Mouse (Mus musculus): ENCODE measurements around the gene Agpat4.

Gene Agpat4

GRCm38 (mm10) chr17:12123168-12123567 is 4.7 kb downstream of the Agpat4 start:
- DNase-seq, result no peak

- DNase-seq, result no peak
These were observed 8.6 kb downstream of the Agpat4 start for GRCm38 (mm10) chr17:12127056-12127455.

GRCm38 (mm10) chr17:12128976-12129375 is 10.5 kb downstream of the Agpat4 start:
- DNase-seq, result no peak

GRCm38 (mm10) chr17:12131171-12131570 is 12.7 kb downstream of the Agpat4 start:
- DNase-seq, result no peak

GRCm38 (mm10) chr17:12131581-12131980 is 13.1 kb downstream of the Agpat4 start:
- no peak for DNase-seq

GRCm38 (mm10) chr17:12132904-12133303 is 14.4 kb downstream of the Agpat4 start:
- no peak for DNase-seq

- DNase-seq, result no peak
These were observed 15.5 kb downstream of the Agpat4 start for GRCm38 (mm10) chr17:12133985-12134384.

- DNase-seq, result no peak
These were observed 16.6 kb downstream of the Agpat4 start for GRCm38 (mm10) chr17:12134975-12135633.

- no peak for DNase-seq
These were observed 19.9 kb downstream of the Agpat4 start for GRCm38 (mm10) chr17:12138355-12138754.

- no peak for DNase-seq
These were observed 25.5 kb downstream of the Agpat4 start for GRCm38 (mm10) chr17:12143948-12144364.

- DNase-seq, result no peak
These were observed 27.7 kb downstream of the Agpat4 start for GRCm38 (mm10) chr17:12146132-12146681.

- DNase-seq, result no peak
These were observed 29.3 kb downstream of the Agpat4 start for GRCm38 (mm10) chr17:12147830-12148229.

GRCm38 (mm10) chr17:12149232-12149861 is 30.8 kb downstream of the Agpat4 start:
- peak; percentile 64 for DNase-seq

GRCm38 (mm10) chr17:12150970-12151369 is 32.5 kb downstream of the Agpat4 start:
- DNase-seq, result peak; percentile 34

- no peak for DNase-seq
These were observed 35.8 kb downstream of the Agpat4 start for GRCm38 (mm10) chr17:12154260-12154659.

- no peak for DNase-seq
These were observed 36.7 kb downstream of the Agpat4 start for GRCm38 (mm10) chr17:12155236-12155635.

GRCm38 (mm10) chr17:12155872-12156271 is 37.4 kb downstream of the Agpat4 start:
- DNase-seq, result no peak

- no peak for DNase-seq
These were observed 38.2 kb downstream of the Agpat4 start for GRCm38 (mm10) chr17:12156661-12157060.

GRCm38 (mm10) chr17:12157203-12157602 is 38.7 kb downstream of the Agpat4 start:
- no peak for DNase-seq

- no peak for DNase-seq
These were observed 40.9 kb downstream of the Agpat4 start for GRCm38 (mm10) chr17:12159187-12160060.

- no peak for DNase-seq
These were observed 41.5 kb downstream of the Agpat4 start for GRCm38 (mm10) chr17:12160061-12160421.

GRCm38 (mm10) chr17:12160540-12160939 is 42.0 kb downstream of the Agpat4 start:
- no peak for DNase-seq
